Mouse (Mus musculus) stomach, embryonic 16.5 days (tissue): Measurements from ENCODE around the gene Ppp2ca. TPM values are rescaled to one million over a fixed set of nuclear protein-coding genes. Genes with fewer than 3 reads are reported as not detected.
A peak's percentile ranks its signal among the peaks of the same experiment; 100 is the strongest.
"Not testable (repeated sequence)": the region's sequence is repeated elsewhere in the genome, so short reads cannot be mapped to it uniquely, and the experiment has no call there.

Source experiments
- ATAC-seq: fragments of 200-750 bp; cut with Nextera tagmentation; 2 replicates; pipeline ENCODE4 v1.8.0; 2017; ENCODE audit warnings: moderate number of reproducible peaks, moderate TSS enrichment; ENCODE audit not compliant: insufficient read depth, low FRiP score
- H3K27ac ChIP-seq: fragments of 300-500 bp; sonication (generic); 2 replicates; pipeline ENCODE4 v1.5.1; 2014; ENCODE audit warnings: low read length
- H3K27me3 ChIP-seq: fragments of 300-500 bp; sonication (generic); 2 replicates; pipeline ENCODE4 v1.6.1; 2014; ENCODE audit warnings: low read length, control low read depth, mixed read lengths; ENCODE audit not compliant: control insufficient read depth, insufficient read depth
- H3K36me3 ChIP-seq: fragments of 300-500 bp; sonication (generic); 2 replicates; pipeline ENCODE4 v1.6.1; 2014; ENCODE audit warnings: low read length; ENCODE audit not compliant: control insufficient read depth, insufficient read depth
- H3K4me1 ChIP-seq: fragments of 300-500 bp; sonication (generic); 2 replicates; pipeline ENCODE4 v1.6.1; 2014; ENCODE audit warnings: low read length, control low read depth, mixed read lengths; ENCODE audit not compliant: control insufficient read depth, insufficient read depth
- H3K4me2 ChIP-seq: fragments of 300-500 bp; sonication (generic); 2 replicates; pipeline ENCODE4 v1.6.1; 2014; ENCODE audit warnings: low read depth, low read length, mixed read lengths
- H3K4me3 ChIP-seq: fragments of 300-500 bp; sonication (generic); replicated peaks from 2 replicates; pipeline ENCODE4 v1.5.1; 2014; ENCODE audit warnings: mild to moderate bottlenecking, low read length
- H3K9ac ChIP-seq: fragments of 300-500 bp; sonication (generic); 2 replicates; pipeline ENCODE4 v1.6.1; 2014; ENCODE audit warnings: low read length
- H3K9me3 ChIP-seq: fragments of 300-500 bp; sonication (generic); replicated peaks from 2 replicates; pipeline ENCODE4 v1.6.1; 2016; ENCODE audit warnings: low read length, control low read depth; ENCODE audit not compliant: control insufficient read depth
- WGBS: fragments of 180-500 bp; shearing (Covaris S2); extraction: QIAGEN DNeasy Blood & Tissue Kit; methylation state at CpG from one replicate; pipeline ENCODE4 v1.1.7; 2014; 5-methylcytosine and 5-hydroxymethylcytosine counted together
- polyA plus RNA-seq: library from polyadenylated mRNA; unstranded; fragments of >200 nt; fragmentation: Nextera tagmentation; extraction: Ambion mirVana; gene quantifications from 2 replicates; pipeline ENCODE4 v1.2.1, GENCODE M21; 2015

Gene Ppp2ca
- polyA plus RNA-seq, 1 experiment from 2014 or later: 60.6 TPM

GRCm38 (mm10) chr11:52122045-52122444 lies 23.6 kb downstream of the Ppp2ca start:
- ATAC-seq: no peak
- Histone ChIP-seq H3K9ac (no peak overlapping the region), H3K27ac (no peak overlapping the region), H3K36me3 (peaks cover 47% of the 10 kb centered on the region), H3K4me1 (no peaks in the 10 kb centered on the region), H3K9me3 (no peaks in the 10 kb centered on the region; the same call in 1 of the 2 replicates), H3K4me3 (no peak overlapping the region), H3K4me2 (no peak overlapping the region), H3K27me3 (no peaks in the 10 kb centered on the region)
- WGBS: 77% methylated on average over 6 of the region's 6 CpGs

- Histone ChIP-seq H3K27ac (no peak overlapping the region), H3K4me1 (no peaks in the 10 kb centered on the region), H3K9me3 (no peaks in the 10 kb centered on the region), H3K4me3 (no peak overlapping the region), H3K4me2 (no peak overlapping the region), H3K9ac (no peak overlapping the region), H3K36me3 (peaks cover 26% of the 10 kb centered on the region), H3K27me3 (no peaks in the 10 kb centered on the region)
- WGBS: 94% methylated on average over 4 of the region's 4 CpGs
- no peak for ATAC-seq
Observed at GRCm38 (mm10) chr11:52124468-52124867, 26.0 kb downstream of the Ppp2ca start.

GRCm38 (mm10) chr11:52127169-52127568 lies 28.7 kb downstream of the Ppp2ca start:
- Histone ChIP-seq H3K27me3 (no peaks in the 10 kb centered on the region), H3K4me1 (no peaks in the 10 kb centered on the region), H3K4me3 (no peak overlapping the region), H3K9me3 (no peaks in the 10 kb centered on the region), H3K9ac (no peak overlapping the region), H3K4me2 (no peak overlapping the region), H3K27ac (no peak overlapping the region), H3K36me3 (peaks cover 5% of the 10 kb centered on the region; the same call in 1 of the 2 replicates)
- 73% methylated on average over 3 of the region's 3 CpGs for WGBS
- no peak for ATAC-seq

DNA sequence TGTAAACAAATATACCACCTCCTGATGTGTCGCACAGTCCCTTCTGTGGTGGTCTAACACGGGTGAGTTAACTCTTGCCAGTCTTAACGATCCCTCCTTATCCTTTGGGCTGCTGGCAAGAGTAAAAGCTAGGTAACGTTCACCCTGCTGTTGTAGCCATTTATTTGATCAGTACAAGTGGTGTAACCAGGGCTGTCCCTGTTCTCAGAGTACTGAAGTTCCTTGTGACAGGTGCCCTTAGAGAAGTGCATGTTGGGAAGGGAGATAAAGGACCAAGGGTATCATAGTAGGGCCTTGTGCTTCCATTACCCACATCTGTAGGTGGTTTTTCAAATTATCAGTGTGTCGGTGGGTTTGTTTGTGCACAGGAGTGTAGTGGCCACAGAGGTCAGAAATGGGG lies 29.3 kb downstream of the Ppp2ca start:
- H3K9me3 ChIP-seq: no peaks in the 10 kb centered on the region
- no peak overlapping the region for H3K27ac ChIP-seq
- ATAC-seq: no peak; the same call in 1 of the 2 replicates
- no peak overlapping the region for H3K9ac ChIP-seq
- H3K27me3 ChIP-seq: no peaks in the 10 kb centered on the region
- no peaks in the 10 kb centered on the region for H3K36me3 ChIP-seq
- no peak overlapping the region for H3K4me3 ChIP-seq
- no peak overlapping the region for H3K4me2 ChIP-seq
- H3K4me1 ChIP-seq: no peaks in the 10 kb centered on the region
- WGBS: 67% methylated on average over 5 of the region's 5 CpGs

GRCm38 (mm10) chr11:52128316-52129061 lies 30.0 kb downstream of the Ppp2ca start:
- Histone ChIP-seq H3K36me3 (no peaks in the 10 kb centered on the region), H3K4me2 (no peak overlapping the region), H3K27ac (no peak overlapping the region), H3K4me3 (no peak overlapping the region), H3K4me1 (no peaks in the 10 kb centered on the region), H3K27me3 (no peaks in the 10 kb centered on the region), H3K9me3 (no peaks in the 10 kb centered on the region), H3K9ac (no peak overlapping the region)
- WGBS: 63% methylated on average over 5 of the region's 5 CpGs
- no peak for ATAC-seq

- Histone ChIP-seq H3K36me3 (no peaks in the 10 kb centered on the region), H3K4me1 (no peaks in the 10 kb centered on the region), H3K9ac (no peak overlapping the region), H3K4me2 (no peak overlapping the region), H3K4me3 (no peak overlapping the region), H3K27me3 (no peaks in the 10 kb centered on the region), H3K9me3 (no peaks in the 10 kb centered on the region), H3K27ac (no peak overlapping the region)
- ATAC-seq: no peak
- 30% methylated on average over 3 of the region's 3 CpGs for WGBS
Observed at GRCm38 (mm10) chr11:52129171-52129570, 30.7 kb downstream of the Ppp2ca start.

DNA sequence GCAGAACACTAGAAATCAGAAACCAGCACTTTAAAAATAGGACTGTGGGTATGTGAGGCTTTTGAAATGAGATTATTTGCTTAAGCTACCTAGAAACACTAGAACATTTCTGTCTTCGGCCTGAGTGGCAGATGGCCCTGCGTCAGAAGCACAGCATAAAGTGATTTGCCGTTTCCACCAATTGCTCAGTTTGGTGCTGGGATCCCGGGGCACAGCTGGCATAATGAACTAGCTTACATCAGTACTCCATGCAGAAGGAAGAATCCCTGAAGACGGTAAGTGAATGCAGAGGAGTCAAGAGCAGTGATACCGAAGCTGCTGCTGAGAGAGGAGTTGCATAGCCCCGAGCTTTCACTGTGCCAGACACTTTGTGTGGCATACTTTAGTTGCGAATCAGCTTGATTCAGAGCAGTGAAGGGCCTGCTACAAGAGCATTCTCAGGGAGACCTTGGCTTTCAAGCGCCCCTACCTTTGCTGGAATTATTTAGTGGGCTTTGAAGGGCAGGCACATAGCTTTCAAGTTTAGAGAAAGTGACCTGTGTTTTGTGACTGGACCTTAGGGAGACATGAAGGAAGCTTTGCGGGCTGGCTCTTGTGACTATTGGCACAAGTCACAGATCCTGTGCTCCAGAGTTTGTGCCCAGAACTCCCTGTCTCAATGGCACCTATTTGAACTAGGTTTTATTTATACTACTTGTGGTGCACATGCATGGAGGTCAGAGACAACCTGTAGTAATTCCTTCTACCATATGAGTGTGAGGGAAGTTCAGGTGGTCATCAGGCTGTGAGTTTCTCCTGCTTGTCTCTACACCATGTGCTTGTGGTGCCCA lies 31.4 kb downstream of the Ppp2ca start:
- no peaks in the 10 kb centered on the region for H3K27me3 ChIP-seq
- H3K9ac ChIP-seq: no peak overlapping the region
- no peak overlapping the region for H3K4me3 ChIP-seq
- H3K4me1 ChIP-seq: no peaks in the 10 kb centered on the region
- no peaks in the 10 kb centered on the region for H3K9me3 ChIP-seq
- ATAC-seq: no peak
- H3K36me3 ChIP-seq: no peaks in the 10 kb centered on the region
- WGBS: 68% methylated on average over 10 of the region's 10 CpGs
- H3K4me2 ChIP-seq: no peak overlapping the region
- H3K27ac ChIP-seq: no peak overlapping the region

GRCm38 (mm10) chr11:52130451-52131068 lies 32.1 kb downstream of the Ppp2ca start:
- 77% methylated on average over 7 of the region's 7 CpGs for WGBS
- H3K27ac ChIP-seq: no peak overlapping the region
- no peaks in the 10 kb centered on the region for H3K4me1 ChIP-seq
- no peak overlapping the region for H3K9ac ChIP-seq
- ATAC-seq: no peak
- no peaks in the 10 kb centered on the region for H3K27me3 ChIP-seq
- H3K9me3 ChIP-seq: 0 out of 2 replicates have a peak, but pooled peaks cover under 1% of the 10 kb centered on the region
- no peak overlapping the region for H3K4me3 ChIP-seq
- H3K4me2 ChIP-seq: no peak overlapping the region
- H3K36me3 ChIP-seq: no peaks in the 10 kb centered on the region

DNA sequence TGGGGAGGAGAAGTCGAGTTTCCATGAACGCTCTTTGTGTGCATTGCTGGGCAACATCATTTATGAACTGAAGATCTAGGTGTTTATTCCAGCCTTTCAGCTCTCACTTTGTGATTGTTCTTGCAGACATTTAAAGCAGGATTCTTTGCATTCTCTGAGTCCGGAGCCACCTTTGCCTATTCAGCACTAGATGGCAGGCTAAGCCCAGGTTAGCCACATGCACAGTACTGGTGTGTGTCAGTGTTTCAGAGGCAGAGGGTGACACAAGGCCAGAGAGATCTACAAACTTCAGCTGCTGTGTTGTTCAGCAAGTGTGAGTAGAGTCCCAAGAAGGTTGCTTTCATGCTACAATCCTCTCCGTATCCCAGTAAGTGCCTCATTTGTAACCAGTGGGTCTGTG lies 45.2 kb downstream of the Ppp2ca start:
- H3K27me3 ChIP-seq, H3K9ac ChIP-seq, H3K4me1 ChIP-seq, H3K27ac ChIP-seq, H3K36me3 ChIP-seq, H3K9me3 ChIP-seq, H3K4me3 ChIP-seq: not testable (repeated sequence)
- peak; percentile 86; the same call in 1 of the 2 replicates for ATAC-seq
- H3K4me2 ChIP-seq: peak overlapping the region; percentile 27; the same call in 1 of the 2 replicates
- WGBS: 25% methylated on average over 4 of the region's 4 CpGs
